Mouse (Mus musculus) ovary, adult 18-20 months (tissue): ENCODE data around the gene Tmem120b.

ENCODE experiments used
- DNase-seq: peaks from one replicate; pipeline ENCODE4 v3.0.0; 2022; ENCODE audit warnings: low spot score, mixed read lengths

The Tmem120b gene

DNA sequence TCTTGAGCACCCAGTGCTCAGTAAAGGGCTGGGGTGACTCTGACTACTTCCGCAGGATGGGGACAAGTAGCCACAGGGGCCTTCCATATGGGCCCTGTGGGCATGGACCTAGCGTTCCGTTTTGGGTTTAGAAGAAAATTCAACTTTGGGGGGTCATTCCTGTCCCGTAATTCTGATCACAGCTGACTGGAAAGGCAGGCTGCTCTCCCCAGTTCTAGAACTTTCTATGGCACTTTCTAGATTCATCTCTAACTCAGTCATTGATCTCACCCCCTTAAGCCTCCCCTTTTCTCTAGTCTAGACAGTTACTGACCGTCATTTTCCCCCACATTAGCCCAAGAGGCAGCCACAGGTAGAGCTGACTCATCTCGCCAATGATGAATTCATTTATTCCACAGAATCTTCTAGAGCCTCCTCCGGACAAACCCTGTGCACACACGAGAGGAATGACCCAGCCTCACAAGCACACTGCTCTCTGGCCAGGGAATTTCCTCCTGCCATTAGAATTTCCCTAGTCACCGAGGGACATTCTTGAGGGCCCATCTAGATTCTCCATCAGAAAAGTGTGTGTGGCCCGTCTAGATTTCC, 61.0 kb downstream of the Tmem120b start:
- DNase-seq = no peak

GRCm38 (mm10) chr5:123130030-123130813, 62.0 kb downstream of the Tmem120b start:
- no peak for DNase-seq

DNA sequence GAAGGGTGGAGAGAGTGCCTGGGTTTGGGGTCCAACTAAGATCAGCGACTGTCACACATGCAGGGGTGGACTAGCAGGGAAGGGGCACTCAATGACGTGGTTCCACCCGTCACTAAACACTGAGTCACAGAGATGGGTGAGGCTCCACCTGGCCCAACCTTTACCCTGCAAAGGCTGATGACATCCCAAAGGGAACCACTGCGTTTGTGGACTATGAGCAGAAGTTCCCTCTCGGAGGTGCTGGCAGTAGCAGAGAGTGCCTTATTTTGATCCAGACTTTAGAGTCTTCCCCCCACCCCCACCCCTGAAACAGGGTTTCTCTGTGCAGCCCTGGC, 62.6 kb downstream of the Tmem120b start:
- DNase-seq = no peak

DNA sequence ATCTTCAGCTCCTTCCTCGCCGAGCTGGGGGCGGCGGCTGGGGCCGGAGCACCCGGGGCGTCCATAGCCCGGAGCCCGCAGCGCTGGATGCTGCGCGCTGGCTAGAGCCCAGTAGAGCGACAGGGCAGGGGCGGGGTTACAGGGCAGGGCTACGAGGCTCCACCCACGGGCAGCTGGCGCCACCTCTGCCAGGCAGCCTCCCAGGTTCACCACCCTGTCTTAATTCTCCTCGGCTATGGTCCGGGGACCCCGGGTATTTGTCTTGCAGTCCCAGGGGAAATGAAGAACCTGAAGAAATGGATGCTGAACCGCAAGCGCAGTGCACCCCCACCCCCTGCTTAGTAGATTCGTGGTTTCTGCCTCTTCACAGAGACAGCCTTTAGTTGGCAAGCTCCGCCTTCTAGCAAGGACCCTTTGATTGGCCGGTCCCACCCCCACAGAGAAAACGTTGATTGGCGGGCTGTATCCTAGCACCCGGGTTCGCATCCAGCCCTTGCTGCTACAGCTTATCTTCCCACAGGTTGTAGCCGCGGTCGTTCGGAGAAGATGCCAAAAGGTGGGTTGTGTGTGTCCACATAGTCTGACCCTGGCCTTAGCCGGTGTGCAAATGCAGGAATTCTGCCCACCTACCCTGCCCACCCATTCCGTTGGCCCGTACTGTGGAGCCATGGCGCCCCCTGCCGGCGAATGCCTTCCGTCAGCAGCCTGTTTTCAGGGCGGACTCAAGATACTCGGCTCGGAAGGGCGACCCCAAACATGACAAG, 64.3 kb downstream of the Tmem120b start, which contains the start of gene Rhof:
Gene Rhof, minus strand, starts transcription at position 385 of the 764 bp plus-strand sequence.
- peak; percentile 56 for DNase-seq

GRCm38 (mm10) chr5:123133083-123133783, 65.0 kb downstream of the Tmem120b start:
- peak; percentile 61 for DNase-seq

DNA sequence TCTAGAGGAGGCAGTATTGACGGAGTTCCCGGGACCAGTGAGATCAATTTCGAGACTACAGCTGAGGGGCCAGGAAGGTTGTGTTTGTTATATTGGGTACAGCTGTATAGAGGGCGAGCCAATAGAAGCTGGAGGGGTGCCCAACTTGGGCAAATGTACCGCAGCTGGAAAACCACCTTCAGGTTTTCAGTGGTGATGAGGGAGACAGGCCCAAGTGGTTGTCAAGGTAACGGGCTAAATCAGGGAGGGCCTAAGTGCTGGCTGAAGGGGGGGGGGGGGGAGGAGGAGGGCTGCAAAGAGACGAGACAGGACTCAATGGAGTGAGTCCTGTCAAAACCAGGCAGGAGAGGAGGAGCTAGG, 65.5 kb downstream of the Tmem120b start:
- no peak for DNase-seq

DNA sequence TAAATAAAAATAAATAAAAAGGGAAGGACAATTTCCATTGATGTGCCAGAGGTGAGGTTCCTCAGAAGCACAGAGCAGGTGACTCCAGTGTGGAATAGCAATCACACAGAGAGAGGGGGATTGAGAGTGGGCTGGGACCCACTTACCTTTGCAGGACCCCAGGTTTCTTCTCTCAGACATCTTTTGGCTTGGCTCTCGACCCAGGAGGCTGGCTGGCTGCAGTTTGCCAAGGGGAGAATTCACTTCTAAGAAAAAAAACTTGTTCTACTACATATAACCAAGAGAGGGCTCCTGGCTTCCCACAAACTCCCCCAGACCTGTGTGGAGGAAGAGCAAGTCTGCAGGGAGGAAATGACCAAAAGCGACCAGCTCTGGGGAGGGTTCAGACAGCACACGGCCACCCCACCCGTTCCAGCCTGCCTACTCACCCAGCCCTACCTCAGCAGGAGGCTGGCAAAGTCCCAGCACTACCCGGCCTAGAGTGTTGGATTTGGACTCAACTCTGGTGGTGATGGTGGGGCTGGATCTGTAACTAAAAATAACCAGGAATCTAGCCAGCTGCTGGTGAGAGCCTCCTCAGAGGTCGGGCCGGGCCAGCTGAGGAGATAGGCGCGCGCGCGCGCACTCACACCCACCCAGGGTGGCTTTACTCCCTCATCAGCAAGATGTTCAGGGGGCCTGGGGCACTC, 66.1 kb downstream of the Tmem120b start:
- DNase-seq = peak; percentile 65

GRCm38 (mm10) chr5:123134875-123135382, 66.7 kb downstream of the Tmem120b start:
- no peak for DNase-seq

DNA sequence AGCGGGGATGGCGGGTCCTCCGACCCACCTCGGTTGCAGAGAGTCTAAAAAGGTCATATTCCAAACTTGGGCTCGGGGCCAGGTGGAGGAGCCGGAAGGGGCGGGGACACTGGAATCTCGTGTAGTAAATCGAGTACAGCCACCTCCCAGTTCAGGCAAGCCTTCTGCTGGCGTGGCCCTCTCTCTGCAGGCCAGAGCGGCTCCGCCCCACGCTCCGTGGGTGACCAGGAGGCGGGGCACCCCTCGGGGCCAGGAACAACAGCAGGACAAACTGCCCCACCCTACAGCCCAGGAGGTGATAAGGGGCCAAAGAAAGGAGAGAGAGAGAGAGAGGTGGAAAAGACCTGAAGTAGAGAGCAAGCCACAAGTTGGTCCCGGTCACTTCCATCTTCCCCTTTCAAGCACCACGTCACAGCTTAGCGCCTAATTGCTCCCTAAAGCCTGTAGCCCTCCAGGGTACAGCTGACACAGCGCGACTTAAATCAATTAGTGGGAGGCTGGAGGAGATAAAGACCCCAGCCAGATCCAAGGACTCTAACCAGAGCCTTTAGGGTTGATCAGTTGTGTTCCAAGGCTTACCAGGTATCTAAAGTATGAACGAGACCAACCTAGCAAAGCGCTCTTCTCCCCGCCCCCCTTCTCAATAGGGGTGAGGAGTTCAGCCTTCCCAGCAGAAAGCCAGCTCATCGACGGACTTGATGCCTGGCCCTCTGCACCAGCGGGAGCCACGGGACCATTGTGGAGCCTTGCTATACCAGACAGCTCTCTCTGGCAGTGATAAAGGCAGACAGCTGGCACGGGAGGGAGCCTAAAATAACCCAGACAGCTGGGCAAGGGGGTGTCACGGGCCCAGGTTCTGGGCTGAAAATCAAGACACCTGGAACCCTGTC, 67.5 kb downstream of the Tmem120b start:
- DNase-seq = peak; percentile 89

GRCm38 (mm10) chr5:123136361-123137043, 68.3 kb downstream of the Tmem120b start:
- DNase-seq = peak; percentile 95

DNA sequence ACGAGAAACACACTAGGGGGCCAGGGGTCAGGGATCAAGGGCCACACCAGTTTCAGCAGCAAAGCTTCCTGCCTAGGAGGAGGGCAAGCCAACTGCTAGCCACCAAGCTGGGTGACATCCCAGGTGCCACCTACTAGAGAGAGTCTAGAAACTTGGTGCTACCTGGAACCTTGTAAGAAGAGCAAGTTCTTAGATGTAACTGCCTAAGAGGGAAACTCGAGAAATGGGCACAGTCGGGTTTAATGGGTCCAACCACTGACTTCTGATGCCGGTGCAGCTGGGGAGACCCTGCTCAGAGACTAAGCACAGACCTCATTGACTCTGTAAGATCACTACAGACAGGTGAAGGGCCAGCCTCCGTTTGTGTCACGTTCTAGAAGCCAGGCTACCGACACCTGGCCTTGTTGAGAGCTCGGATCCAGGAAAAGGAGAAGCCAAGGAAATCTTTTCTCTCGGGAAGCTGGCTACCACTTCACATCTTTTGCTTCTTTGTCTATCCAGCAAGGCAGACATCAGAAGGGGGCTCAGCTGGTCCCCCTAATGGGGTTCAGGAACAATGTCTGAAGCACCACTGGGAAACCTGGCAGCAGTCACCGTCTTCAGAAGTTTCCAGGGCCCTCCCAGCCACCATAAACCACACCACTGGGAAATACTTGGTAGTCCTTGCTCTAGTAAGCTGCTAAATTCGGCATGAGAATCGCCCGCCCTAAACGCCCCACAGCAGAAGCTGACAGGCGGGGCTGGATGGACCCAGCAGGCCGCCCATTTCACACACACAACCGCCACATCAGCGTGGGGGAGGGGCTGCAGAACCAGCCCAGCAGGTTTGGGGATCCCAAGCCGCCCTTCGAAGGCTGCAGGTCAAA, 69.1 kb downstream of the Tmem120b start:
- peak; percentile 74 for DNase-seq

DNA sequence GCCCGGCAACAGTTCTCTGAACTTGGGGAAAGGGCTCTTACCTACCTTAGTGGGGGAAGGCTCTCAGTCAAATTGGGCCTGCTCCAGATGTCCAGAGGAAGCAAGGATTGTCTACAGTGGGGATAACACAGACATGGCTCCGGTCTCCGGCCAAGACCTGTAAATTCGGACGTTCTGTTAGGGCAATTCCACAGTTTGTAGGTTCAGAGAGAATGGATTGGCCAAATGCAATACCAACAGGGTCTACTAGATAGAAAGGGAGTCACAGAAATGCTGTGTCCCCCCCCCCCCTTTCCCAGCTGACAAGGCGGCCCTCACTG, 69.7 kb downstream of the Tmem120b start:
- DNase-seq = no peak

GRCm38 (mm10) chr5:123138230-123138911, 70.2 kb downstream of the Tmem120b start:
- DNase-seq = peak; percentile 79

GRCm38 (mm10) chr5:123138953-123139721, 70.9 kb downstream of the Tmem120b start:
- DNase-seq = peak; percentile 84

- DNase-seq = no peak
These were observed 71.8 kb downstream of the Tmem120b start for GRCm38 (mm10) chr5:123139722-123140627.

GRCm38 (mm10) chr5:123140694-123141554, 72.7 kb downstream of the Tmem120b start:
- DNase-seq = peak; percentile 88
